Mouse (Mus musculus): ENCODE measurements around the gene Slc22a1.

- no peak for TF ChIP-seq MYOG (IDR thresholded peaks at IDR 0.05; ENCODE audit: control insufficient read depth, extremely low read depth, insufficient read length)
- no peak for TF ChIP-seq CTCF (IDR thresholded peaks at IDR 0.05; ENCODE audit: control insufficient read depth, insufficient read depth, insufficient read length)
- no peak for TF ChIP-seq CEBPB (IDR thresholded peaks at IDR 0.05; ENCODE audit: low read depth)
- no peak for TF ChIP-seq MAX (IDR thresholded peaks at IDR 0.05)
Observed at GRCm38 (mm10) chr17:12630976-12631730, 44.5 kb downstream of the Slc22a1 start.

Measured in C2C12 (cell line).